Mouse (Mus musculus): ENCODE measurements around the gene Ftsj3.

DNA sequence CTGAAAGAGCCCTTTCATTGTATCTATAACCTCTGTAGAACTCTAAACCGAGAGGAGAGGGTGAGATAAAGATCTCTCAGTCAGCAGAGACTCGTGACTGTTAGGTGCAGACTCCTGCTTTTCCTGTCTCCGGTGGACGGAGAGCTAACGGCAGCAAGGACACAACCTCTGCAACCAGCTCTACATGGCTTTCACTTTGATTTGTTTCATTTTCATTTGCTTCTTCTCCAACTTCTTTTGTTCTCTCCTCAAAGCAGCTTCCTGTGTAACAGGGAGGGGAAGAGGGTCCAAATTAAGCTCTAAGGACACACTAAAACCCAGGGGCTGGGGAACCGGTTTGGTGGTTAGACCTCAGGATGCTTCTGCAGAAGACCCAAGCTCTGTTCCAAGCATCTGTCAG, 55.1 kb downstream of the Ftsj3 start:
- TF ChIP-seq CTCF (IDR thresholded peaks at IDR 0.05) (no peak), EP300 (IDR thresholded peaks at IDR 0.05) (no peak)

Data from lung, postnatal 0 days (tissue).